Mouse (Mus musculus): Measurements from ENCODE around the gene Zmiz2. TPM values are rescaled to one million over a fixed set of nuclear protein-coding genes. Genes with fewer than 3 reads are reported as not detected.
"Not testable (repeated sequence)": the region's sequence is repeated elsewhere in the genome, so short reads cannot be mapped to it uniquely, and the experiment has no call there.

Zmiz2 gene
- polyA plus RNA-seq, 1 experiment from 2014 or later = 6.6 TPM

GRCm38 (mm10) chr11:6402515-6403510, 13.9 kb downstream of the Zmiz2 start:
- no peaks in the 10 kb centered on the region for H3K9me3 ChIP-seq (replicated peaks)
- H3K4me2 ChIP-seq = no peak overlapping the region
- H3K4me3 ChIP-seq = no peak overlapping the region
- no peak overlapping the region for H3K27ac ChIP-seq
- no peak overlapping the region for H3K9ac ChIP-seq
- no peak for ATAC-seq (replicated peaks; ENCODE audit: insufficient number of reproducible peaks, insufficient read depth, low FRiP score, low read depth)
- H3K36me3 ChIP-seq = peaks cover 63% of the 10 kb centered on the region
- no peaks in the 10 kb centered on the region for H3K27me3 ChIP-seq
- H3K4me1 ChIP-seq (replicated peaks) = peaks cover 35% of the 10 kb centered on the region
- WGBS = 87% methylated on average over 19 of the region's 19 CpGs

DNA sequence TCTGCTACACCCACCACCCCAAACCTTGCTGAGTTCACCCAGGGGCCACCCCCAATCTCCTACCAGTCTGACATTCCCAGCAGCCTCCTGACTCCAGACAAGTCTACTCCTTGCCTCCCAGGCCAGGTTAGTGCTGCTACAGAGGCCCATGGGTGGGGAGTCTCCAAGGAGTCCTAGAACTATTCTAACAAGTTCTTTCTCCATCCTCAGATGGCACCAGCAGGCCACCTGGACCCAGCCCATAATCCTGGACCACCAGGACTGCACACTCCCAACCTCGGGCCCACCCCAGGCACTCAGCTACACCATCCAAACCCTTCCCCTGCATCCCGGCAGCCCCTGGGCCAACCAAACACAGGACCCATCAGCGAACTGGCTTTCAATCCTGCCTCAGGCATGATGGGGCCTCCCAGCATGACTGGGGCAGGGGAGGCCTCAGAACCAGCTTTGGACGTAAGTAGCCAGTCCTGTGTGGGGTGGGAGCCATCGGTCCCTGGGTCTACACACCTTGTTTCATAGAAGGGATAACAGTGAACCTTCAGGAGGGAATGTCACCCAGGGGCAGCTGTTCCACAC, 15.0 kb downstream of the Zmiz2 start:
- H3K27ac ChIP-seq = peak overlapping the region; percentile 91
- H3K9ac ChIP-seq = 0 out of 2 replicates have a peak overlapping the region, but pooled peaks have one; percentile 19
- no peak for ATAC-seq (replicated peaks; ENCODE audit: insufficient number of reproducible peaks, insufficient read depth, low FRiP score, low read depth)
- H3K4me3 ChIP-seq = no peak overlapping the region
- H3K27me3 ChIP-seq = no peaks in the 10 kb centered on the region
- no peak overlapping the region for H3K4me2 ChIP-seq
- peaks cover 35% of the 10 kb centered on the region for H3K4me1 ChIP-seq (replicated peaks)
- 90% methylated on average over 5 of the region's 5 CpGs for WGBS
- H3K36me3 ChIP-seq = peaks cover 55% of the 10 kb centered on the region
- no peaks in the 10 kb centered on the region for H3K9me3 ChIP-seq (replicated peaks)

DNA sequence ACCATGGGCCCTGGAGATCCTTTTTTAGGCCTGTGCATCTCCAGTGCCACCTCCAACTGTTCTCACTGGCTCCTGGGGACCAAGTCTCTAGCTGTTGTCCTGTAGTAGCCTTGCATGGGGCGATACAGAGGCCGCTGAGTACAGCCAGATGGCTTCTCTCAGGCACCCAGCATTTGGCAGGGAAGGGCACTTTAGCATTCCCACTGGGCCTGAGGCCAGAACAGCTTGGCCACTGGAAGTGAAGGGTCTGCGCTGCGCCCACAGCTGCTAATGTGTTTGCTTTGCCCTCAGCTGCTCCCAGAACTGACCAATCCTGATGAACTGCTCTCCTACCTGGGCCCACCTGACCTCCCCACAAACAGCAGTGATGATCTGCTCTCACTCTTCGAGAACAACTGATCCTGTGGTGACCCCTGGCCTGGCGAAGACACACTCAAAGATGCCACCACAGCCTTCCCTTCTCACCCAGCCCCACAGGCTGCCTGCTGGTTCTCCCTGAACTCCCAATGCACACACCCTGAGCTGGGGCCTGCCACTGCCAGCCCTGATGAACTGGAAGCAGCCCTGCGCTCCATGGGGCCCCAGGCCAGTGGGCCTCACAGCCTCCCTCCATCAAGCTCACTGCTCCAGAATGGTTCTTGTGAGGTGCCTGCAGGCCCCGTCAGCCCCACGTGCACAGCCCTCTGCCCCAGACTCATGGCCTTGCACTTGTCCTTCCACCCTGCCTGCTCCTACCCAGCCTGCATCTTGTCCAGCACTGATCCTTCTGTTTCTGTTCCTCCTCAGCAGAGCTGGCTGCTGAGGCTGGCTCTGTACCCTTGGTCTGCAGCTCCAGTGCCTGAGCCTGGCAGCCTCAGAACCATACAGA, 16.1 kb downstream of the Zmiz2 start:
- peaks cover 44% of the 10 kb centered on the region for H3K36me3 ChIP-seq
- peak overlapping the region; percentile 46; the same call in 1 of the 2 replicates for H3K9ac ChIP-seq
- peaks cover 35% of the 10 kb centered on the region for H3K4me1 ChIP-seq (replicated peaks)
- no peaks in the 10 kb centered on the region for H3K9me3 ChIP-seq (replicated peaks)
- WGBS = 65% methylated on average over 9 of the region's 9 CpGs
- H3K27ac ChIP-seq = peak overlapping the region; percentile 91
- no peak overlapping the region for H3K4me2 ChIP-seq
- H3K4me3 ChIP-seq = no peak overlapping the region
- peak; percentile 38; the same call in 1 of the 2 replicates for ATAC-seq (replicated peaks; ENCODE audit: insufficient number of reproducible peaks, insufficient read depth, low FRiP score, low read depth)
- no peaks in the 10 kb centered on the region for H3K27me3 ChIP-seq

GRCm38 (mm10) chr11:6405591-6406081, 16.8 kb downstream of the Zmiz2 start:
- peak overlapping the region; percentile 46; the same call in 1 of the 2 replicates for H3K9ac ChIP-seq
- ATAC-seq (replicated peaks; ENCODE audit: insufficient number of reproducible peaks, insufficient read depth, low FRiP score, low read depth) = no peak
- WGBS = 64% methylated on average over 4 of the region's 4 CpGs
- peaks cover 39% of the 10 kb centered on the region for H3K36me3 ChIP-seq
- peak overlapping the region; percentile 91 for H3K27ac ChIP-seq
- no peaks in the 10 kb centered on the region for H3K9me3 ChIP-seq (replicated peaks)
- H3K4me1 ChIP-seq (replicated peaks) = peaks cover 38% of the 10 kb centered on the region
- H3K4me2 ChIP-seq = no peak overlapping the region
- no peaks in the 10 kb centered on the region for H3K27me3 ChIP-seq
- no peak overlapping the region for H3K4me3 ChIP-seq

DNA sequence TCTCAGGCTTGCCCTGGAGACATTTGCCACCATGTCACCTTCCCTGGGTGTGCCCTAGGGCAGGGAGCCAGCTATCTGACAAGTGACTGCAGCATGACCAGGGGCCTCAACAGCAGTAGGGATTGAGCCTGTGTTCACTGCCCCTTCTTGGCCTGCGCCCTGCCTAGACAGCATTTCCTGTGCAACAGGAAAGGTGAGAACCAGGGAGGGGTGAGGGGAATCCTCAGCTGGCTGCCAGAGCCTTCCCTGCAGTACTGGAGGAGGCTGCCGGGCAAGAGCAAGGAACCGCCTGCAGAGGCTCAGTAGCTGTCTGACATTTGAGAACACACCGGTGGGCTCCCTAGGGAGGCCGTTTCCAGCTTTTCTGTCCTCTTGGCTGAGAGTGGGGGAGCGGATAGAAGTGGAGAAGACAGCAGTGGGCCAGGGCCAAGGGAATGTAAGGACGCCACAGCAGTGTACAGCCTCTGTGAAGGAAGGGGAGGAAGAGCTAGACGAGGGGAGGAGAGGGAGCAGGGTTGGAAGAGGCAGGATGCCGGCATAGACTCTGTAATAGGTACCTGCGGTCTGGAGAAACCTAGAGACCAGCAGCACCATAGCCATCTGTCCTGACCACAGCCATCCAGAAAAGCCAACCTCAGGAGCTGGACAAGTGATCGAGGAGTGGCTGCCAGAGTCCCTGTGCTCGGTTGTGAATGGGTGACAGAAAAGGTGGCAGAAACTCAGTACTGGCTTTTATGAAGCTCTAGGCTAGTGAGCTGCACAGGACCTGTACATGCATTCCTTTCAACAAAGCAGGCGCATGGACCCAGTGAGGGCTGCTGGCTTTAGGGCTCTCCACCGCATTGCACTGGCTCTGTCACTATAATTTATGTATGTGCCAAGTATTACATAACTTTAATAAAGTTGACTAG, 17.6 kb downstream of the Zmiz2 start:
- H3K27ac ChIP-seq = peak overlapping the region; percentile 91
- 28% methylated on average over 14 of the region's 14 CpGs for WGBS
- no peaks in the 10 kb centered on the region for H3K9me3 ChIP-seq (replicated peaks)
- peak overlapping the region; percentile 38 for H3K4me2 ChIP-seq
- no peaks in the 10 kb centered on the region for H3K27me3 ChIP-seq
- no peak overlapping the region for H3K4me3 ChIP-seq
- H3K4me1 ChIP-seq (replicated peaks) = peaks cover 41% of the 10 kb centered on the region
- H3K9ac ChIP-seq = peak overlapping the region; percentile 46
- peak; percentile 60 for ATAC-seq (replicated peaks; ENCODE audit: insufficient number of reproducible peaks, insufficient read depth, low FRiP score, low read depth)
- peaks cover 30% of the 10 kb centered on the region for H3K36me3 ChIP-seq

DNA sequence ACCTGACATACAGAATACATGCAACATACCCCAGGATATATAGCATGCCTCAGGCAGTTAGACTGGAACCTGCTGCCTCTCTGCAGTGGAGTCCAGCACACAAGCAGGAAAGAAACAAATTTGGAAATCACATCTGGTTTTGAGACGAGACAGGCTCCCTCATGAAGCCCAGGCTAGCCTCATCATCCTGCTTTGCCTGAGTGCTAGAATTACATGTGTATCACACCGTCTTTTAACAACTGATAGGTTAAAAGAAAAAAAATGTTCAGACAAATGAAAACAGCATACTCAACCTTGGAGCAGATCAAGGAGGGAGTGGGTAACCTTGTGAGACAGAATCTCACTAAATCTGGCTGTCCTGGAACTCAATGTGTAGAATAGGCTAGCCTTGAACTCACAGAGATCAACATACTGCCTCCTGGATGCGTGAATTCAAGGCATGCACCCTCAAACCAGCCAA, 18.3 kb downstream of the Zmiz2 start:
- Histone ChIP-seq H3K4me2 (no peak overlapping the region), H3K9ac (no peak overlapping the region), H3K36me3 (peaks cover 23% of the 10 kb centered on the region), H3K4me3 (no peak overlapping the region), H3K9me3 (replicated peaks) (no peaks in the 10 kb centered on the region), H3K4me1 (replicated peaks) (peaks cover 44% of the 10 kb centered on the region), H3K27ac (peak overlapping the region; percentile 91), H3K27me3 (no peaks in the 10 kb centered on the region)
- WGBS = 74% methylated on average over 3 of the region's 3 CpGs
- ATAC-seq (replicated peaks; ENCODE audit: insufficient number of reproducible peaks, insufficient read depth, low FRiP score, low read depth) = no peak

DNA sequence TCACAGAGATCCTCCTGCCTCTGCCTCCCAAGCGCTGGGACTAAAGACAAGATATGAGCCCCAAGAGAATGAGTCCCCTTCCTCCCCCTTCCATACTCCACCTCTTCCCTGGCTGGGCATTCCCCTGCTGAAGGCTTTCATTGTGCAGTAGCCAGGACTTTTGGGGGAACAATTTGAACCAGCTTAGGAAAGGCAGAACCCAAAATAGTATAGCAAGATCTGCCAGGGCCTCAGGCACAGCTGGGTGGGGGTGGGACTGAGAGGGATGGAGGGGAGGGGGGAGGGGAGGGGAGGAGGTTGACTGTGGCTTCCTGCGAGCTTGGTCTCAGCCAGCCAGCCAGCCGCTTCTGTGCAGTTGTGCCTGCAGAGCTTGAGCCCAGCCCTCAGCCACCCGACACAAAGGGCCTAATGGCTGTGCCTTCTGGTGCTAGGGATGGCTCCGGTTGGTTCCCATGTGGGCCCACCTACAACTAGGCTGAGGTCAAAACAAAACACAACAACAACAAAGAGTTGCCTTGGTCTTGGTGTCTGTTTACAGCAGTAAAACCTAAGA, 21.3 kb downstream of the Zmiz2 start:
- H3K4me1 ChIP-seq (replicated peaks) = peaks cover 34% of the 10 kb centered on the region
- H3K36me3 ChIP-seq = no peaks in the 10 kb centered on the region
- no peaks in the 10 kb centered on the region for H3K27me3 ChIP-seq
- no peak overlapping the region for H3K4me2 ChIP-seq
- H3K4me3 ChIP-seq = no peak overlapping the region
- 35% methylated on average over 5 of the region's 5 CpGs for WGBS
- no peak for ATAC-seq (replicated peaks; ENCODE audit: insufficient number of reproducible peaks, insufficient read depth, low FRiP score, low read depth)
- no peak overlapping the region for H3K27ac ChIP-seq
- no peaks in the 10 kb centered on the region for H3K9me3 ChIP-seq (replicated peaks)
- H3K9ac ChIP-seq = no peak overlapping the region

- H3K9me3 ChIP-seq (replicated peaks); ATAC-seq (replicated peaks; ENCODE audit: insufficient number of reproducible peaks, insufficient read depth, low FRiP score, low read depth); H3K9ac ChIP-seq; H3K4me2 ChIP-seq; H3K27me3 ChIP-seq; H3K4me3 ChIP-seq; H3K36me3 ChIP-seq; H3K27ac ChIP-seq: not testable (repeated sequence)
- peaks cover 30% of the 10 kb centered on the region for H3K4me1 ChIP-seq (replicated peaks)
- WGBS = 83% methylated on average over 5 of the region's 5 CpGs
Observed at GRCm38 (mm10) chr11:6410755-6411154, 21.9 kb downstream of the Zmiz2 start.

DNA sequence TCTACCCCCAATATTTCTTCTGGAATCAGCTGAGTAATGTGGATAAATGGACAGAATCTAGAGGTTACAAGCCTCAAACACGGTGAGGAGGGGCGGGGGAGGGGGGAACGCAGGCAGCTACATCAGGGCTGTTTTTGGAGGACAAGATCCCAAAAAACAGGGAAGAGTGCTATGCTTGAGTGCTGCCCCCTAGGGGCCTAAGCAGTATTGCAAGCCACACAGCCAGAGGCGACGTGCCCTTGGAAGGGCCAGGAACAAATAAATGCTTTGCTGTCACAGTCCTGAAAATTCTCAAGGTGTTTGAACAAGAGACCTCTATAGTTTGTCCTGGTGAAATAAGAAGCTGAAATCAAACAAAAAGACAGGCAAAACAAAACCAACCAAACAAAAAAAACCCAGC, 22.8 kb downstream of the Zmiz2 start:
- no peak for ATAC-seq (replicated peaks; ENCODE audit: insufficient number of reproducible peaks, insufficient read depth, low FRiP score, low read depth)

DNA sequence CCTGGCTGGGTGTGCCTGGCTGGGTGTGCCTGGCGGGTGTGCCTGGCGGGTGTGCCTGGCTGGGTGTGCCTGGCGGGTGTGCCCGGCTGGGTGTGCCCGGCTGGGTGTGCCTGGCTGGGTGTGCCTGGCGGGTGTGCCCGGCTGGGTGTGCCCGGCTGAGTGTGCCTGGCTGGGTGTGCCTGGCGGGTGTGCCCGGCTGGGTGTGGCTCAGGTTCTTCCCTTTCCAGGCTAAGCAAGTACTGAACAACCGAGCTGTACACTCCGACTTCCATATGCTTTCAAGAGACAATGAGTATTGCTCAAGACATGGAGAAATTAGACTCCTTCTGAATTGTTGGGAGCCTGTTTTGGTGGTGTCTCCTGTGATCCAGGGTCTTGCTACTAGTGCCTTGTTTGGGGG, 24.4 kb downstream of the Zmiz2 start:
- ATAC-seq (replicated peaks; ENCODE audit: insufficient number of reproducible peaks, insufficient read depth, low FRiP score, low read depth) = no peak
- WGBS = 94% methylated on average over 10 of the region's 12 CpGs
- Histone ChIP-seq H3K4me1 (replicated peaks) (peaks cover 23% of the 10 kb centered on the region), H3K9me3 (replicated peaks) (no peaks in the 10 kb centered on the region), H3K36me3 (peaks cover 7% of the 10 kb centered on the region; the same call in 1 of the 2 replicates), H3K4me2 (no peak overlapping the region), H3K4me3 (no peak overlapping the region), H3K27me3 (no peaks in the 10 kb centered on the region), H3K27ac (no peak overlapping the region), H3K9ac (no peak overlapping the region)

More for the DNA sequence above, 22.8 kb downstream of the Zmiz2 start:
- no peaks in the 10 kb centered on the region for H3K9me3 ChIP-seq (replicated peaks)
- H3K27me3 ChIP-seq = no peaks in the 10 kb centered on the region
- H3K9ac ChIP-seq = no peak overlapping the region
- H3K4me2 ChIP-seq = no peak overlapping the region
- WGBS = 7% methylated on average over 5 of the region's 5 CpGs
- H3K36me3 ChIP-seq = no peaks in the 10 kb centered on the region
- H3K27ac ChIP-seq = no peak overlapping the region
- peaks cover 21% of the 10 kb centered on the region for H3K4me1 ChIP-seq (replicated peaks)
- no peak overlapping the region for H3K4me3 ChIP-seq

Measured in heart, embryonic 15.5 days (tissue).